Mouse (Mus musculus) liver, embryonic 15.5 days (tissue): ENCODE data around the gene Abcc8. TPM values are rescaled to one million over a fixed set of nuclear protein-coding genes. Genes with fewer than 3 reads are reported as not detected.

Experiments
- ATAC-seq: fragments of 200-750 bp; cut with Nextera tagmentation; 2 replicates; pipeline ENCODE4 v1.8.0; 2017; ENCODE audit warnings: moderate number of reproducible peaks, mild to moderate bottlenecking, moderate library complexity; ENCODE audit not compliant: insufficient read depth
- H3K27ac ChIP-seq: fragments of 300-500 bp; sonication (generic); replicated peaks from 2 replicates; pipeline ENCODE4 v1.5.1; 2015; ENCODE audit warnings: mild to moderate bottlenecking, inconsistent platforms
- H3K27me3 ChIP-seq: fragments of 300-500 bp; sonication (generic); 2 replicates; pipeline ENCODE4 v1.6.1; 2015; ENCODE audit warnings: mild to moderate bottlenecking, inconsistent platforms
- H3K36me3 ChIP-seq: fragments of 300-500 bp; sonication (generic); replicated peaks from 2 replicates; pipeline ENCODE4 v1.6.1; 2015; ENCODE audit warnings: moderate library complexity, mild to moderate bottlenecking, inconsistent platforms
- H3K4me1 ChIP-seq: fragments of 300-500 bp; sonication (generic); replicated peaks from 2 replicates; pipeline ENCODE4 v1.6.1; 2015; ENCODE audit warnings: inconsistent platforms
- H3K4me2 ChIP-seq: fragments of 300-500 bp; sonication (generic); 2 replicates; pipeline ENCODE4 v1.6.1; 2015; ENCODE audit warnings: moderate library complexity, mild to moderate bottlenecking, inconsistent platforms
- H3K4me3 ChIP-seq: fragments of 300-500 bp; sonication (generic); replicated peaks from 2 replicates; pipeline ENCODE4 v1.5.1; 2015; ENCODE audit warnings: mild to moderate bottlenecking, inconsistent platforms
- H3K9ac ChIP-seq: fragments of 300-500 bp; sonication (generic); 2 replicates; pipeline ENCODE4 v1.6.1; 2015; ENCODE audit warnings: moderate library complexity, mild to moderate bottlenecking, inconsistent platforms
- H3K9me3 ChIP-seq: fragments of 300-500 bp; sonication (generic); replicated peaks from 2 replicates; pipeline ENCODE4 v1.6.1; 2016; ENCODE audit warnings: inconsistent platforms
- WGBS: fragments of 180-500 bp; shearing (Covaris S2); methylation state at CpG from one replicate; pipeline ENCODE4 v1.1.7; 2015; ENCODE audit warnings: mixed read lengths; ENCODE audit not compliant: insufficient replicate concordance; 5-methylcytosine and 5-hydroxymethylcytosine counted together
- polyA plus RNA-seq: library from polyadenylated mRNA; unstranded; fragments of >200 nt; fragmentation: Nextera tagmentation; extraction: Ambion mirVana; gene quantifications from 2 replicates; pipeline ENCODE4 v1.2.1, GENCODE M21; 2015

Abcc8 gene
- polyA plus RNA-seq, 1 experiment from 2014 or later: 0.31 TPM

DNA sequence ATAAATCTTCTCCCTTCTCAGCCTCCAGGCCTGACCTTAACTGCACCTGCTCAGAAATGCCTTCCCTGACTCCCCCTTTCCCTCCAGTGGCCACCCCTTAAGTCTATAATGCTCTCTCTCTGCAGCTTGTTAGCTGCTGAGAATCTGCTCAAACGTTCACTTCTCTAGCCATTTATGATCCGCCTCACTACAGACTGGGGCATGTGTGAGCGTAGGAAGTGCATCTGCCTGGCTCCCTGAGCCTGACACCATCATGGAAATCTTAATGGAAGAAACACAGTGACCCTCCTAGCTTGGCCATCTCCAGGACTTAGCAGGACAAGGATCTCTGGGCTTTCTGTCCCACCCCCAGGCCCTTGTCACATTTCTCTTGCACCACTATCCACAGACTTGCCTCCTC is 69.8 kb downstream of the Abcc8 start:
- Histone ChIP-seq H3K27ac (no peak overlapping the region), H3K27me3 (no peaks in the 10 kb centered on the region), H3K4me3 (no peak overlapping the region), H3K36me3 (no peaks in the 10 kb centered on the region), H3K9me3 (no peaks in the 10 kb centered on the region), H3K9ac (no peak overlapping the region), H3K4me2 (no peak overlapping the region), H3K4me1 (no peaks in the 10 kb centered on the region)
- 51% methylated on average over 3 of the region's 3 CpGs for WGBS
- no peak for ATAC-seq

DNA sequence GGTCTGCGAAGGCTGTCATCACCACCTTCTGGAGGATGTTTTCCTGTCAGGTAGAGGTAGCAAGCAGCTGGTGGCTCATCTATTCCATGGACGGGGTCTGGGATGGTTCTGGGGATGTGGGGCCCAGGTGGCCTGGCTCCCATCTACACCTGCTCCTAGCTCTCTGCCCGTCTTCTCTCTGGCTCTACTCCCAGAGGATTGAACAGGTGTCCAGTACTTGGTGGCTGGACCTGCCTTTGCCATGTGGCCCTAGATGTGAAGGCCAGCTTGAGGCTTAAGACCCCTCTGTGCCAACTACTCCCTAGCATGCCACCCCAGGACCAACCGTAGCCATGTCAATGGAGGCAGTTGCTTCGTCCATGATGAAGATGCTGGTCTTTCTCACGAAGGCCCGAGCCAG is 74.3 kb downstream of the Abcc8 start:
- no peak overlapping the region for H3K4me3 ChIP-seq
- H3K9me3 ChIP-seq: no peaks in the 10 kb centered on the region
- H3K27me3 ChIP-seq: peaks cover 4% of the 10 kb centered on the region
- H3K27ac ChIP-seq: no peak overlapping the region
- no peak for ATAC-seq
- no peak overlapping the region for H3K9ac ChIP-seq
- WGBS: 72% methylated on average over 7 of the region's 7 CpGs
- peaks cover 4% of the 10 kb centered on the region for H3K4me1 ChIP-seq
- no peak overlapping the region for H3K4me2 ChIP-seq
- no peaks in the 10 kb centered on the region for H3K36me3 ChIP-seq

DNA sequence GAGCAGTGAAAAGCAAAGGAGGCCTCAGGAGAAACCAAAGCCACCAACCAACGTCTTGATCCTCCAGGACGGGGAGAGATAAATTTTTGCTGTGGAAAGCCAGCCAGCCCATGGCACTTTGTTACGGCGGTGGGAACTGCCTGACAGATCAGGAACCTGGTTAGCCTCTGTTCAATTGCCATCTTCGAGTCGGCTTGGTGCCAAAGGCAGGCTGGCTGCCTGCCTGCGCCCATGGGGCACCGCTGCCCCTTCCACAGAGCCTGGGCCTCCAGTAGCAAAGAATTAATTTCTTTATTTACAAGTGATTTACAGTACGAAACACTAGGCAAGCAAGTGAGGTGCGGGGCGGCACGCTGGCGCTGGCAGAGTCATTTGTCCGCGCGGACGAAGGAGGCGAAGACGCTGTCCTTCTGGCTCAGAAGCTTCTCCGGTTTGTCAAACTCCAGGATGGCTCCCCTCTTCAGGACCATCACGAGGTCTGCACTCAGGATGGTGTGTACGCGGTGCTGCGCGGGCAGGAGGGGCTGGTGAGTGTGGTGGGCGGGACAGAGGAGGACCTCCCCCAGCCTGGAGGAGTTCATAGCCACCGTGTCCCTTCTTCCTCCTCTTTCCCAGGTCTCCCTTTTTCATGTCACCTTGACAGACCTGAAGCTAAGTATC is 75.4 kb downstream of the Abcc8 start:
- 68% methylated on average over 27 of the region's 27 CpGs for WGBS

DNA sequence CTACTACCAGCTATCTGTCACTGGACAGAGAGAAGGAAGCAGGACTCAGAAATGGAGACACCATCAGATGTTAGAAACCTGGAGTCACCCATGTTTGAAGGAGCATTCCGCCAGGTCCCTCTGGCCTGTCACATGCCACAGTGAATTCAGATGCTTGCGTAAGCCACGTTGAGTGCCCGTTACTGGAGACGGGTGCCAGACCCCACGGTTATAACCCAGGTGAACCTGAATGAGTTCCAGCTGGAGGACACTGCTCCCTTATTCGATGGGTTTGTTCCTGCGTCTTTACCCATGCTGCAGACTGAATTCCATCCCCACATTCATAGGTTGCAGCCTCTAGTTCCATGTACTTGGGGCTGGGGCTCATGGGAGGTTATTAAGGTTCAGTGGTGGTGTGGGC is 76.1 kb downstream of the Abcc8 start:
- 73% methylated on average over 8 of the region's 8 CpGs for WGBS
- H3K4me2 ChIP-seq: no peak overlapping the region
- no peak for ATAC-seq
- H3K9ac ChIP-seq: no peak overlapping the region
- no peaks in the 10 kb centered on the region for H3K9me3 ChIP-seq
- H3K4me1 ChIP-seq: peaks cover 6% of the 10 kb centered on the region
- H3K27ac ChIP-seq: no peak overlapping the region
- no peak overlapping the region for H3K4me3 ChIP-seq
- no peaks in the 10 kb centered on the region for H3K36me3 ChIP-seq
- H3K27me3 ChIP-seq: peaks cover 21% of the 10 kb centered on the region

More for the DNA sequence above, 75.4 kb downstream of the Abcc8 start:
- Histone ChIP-seq H3K9ac (no peak overlapping the region), H3K4me2 (no peak overlapping the region), H3K27ac (no peak overlapping the region), H3K4me1 (peaks cover 6% of the 10 kb centered on the region), H3K9me3 (no peaks in the 10 kb centered on the region), H3K36me3 (no peaks in the 10 kb centered on the region), H3K4me3 (no peak overlapping the region), H3K27me3 (peaks cover 15% of the 10 kb centered on the region)
- no peak for ATAC-seq

DNA sequence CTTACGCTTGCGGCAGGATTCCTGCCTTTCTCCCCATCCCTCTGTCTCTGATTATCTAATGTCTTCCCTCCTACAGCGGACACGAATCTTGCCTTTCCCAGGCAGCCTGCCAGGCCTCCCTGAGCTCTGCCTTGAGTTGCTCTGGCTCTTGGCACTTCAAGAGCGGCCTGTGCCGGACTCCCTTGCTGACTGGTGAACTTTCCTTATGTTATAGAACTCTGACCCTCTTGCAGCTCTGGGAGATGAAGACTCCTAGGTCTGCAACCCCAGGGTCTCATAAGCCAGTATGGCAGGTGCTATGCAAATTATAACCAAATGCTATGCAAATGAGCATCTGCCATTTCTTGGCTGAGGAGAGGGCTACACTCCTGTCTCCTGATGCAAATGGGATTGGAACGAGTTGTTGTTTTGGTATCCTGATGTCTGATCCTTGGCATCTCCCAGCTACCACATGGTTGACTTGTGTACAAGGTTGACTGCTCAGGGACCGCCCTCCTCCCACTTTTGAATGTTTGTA is 76.7 kb downstream of the Abcc8 start:
- H3K4me3 ChIP-seq: no peak overlapping the region
- H3K36me3 ChIP-seq: no peaks in the 10 kb centered on the region
- 64% methylated on average over 8 of the region's 8 CpGs for WGBS
- no peak for ATAC-seq
- peaks cover 26% of the 10 kb centered on the region for H3K27me3 ChIP-seq
- H3K27ac ChIP-seq: no peak overlapping the region
- H3K4me2 ChIP-seq: no peak overlapping the region
- peaks cover 6% of the 10 kb centered on the region for H3K4me1 ChIP-seq
- no peak overlapping the region for H3K9ac ChIP-seq
- H3K9me3 ChIP-seq: no peaks in the 10 kb centered on the region

DNA sequence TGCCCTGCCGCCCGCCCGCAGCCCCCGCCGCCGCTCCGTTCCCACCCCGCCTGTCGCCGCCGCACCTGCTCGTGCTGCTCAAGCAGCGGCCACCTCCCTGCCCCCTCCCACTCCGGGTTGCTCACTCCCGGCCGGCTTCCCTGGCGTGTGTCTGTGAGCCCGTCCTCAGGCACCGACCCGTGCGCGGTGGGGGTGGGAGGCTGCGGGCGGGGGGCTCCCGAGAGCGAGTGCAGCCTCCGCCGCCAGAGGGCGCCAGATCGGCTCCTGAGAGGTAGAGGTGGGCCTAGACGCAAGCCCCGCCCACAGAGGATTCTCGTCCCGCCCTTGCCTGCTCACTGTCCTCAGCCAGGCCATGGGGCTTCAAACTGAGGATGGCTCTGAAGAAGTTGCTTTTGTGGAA is 79.3 kb downstream of the Abcc8 start, which contains the start of gene Kcnj11:
Kcnj11 (minus strand) TSS at position 202 of the 400 bp plus-strand sequence.
- peak within 1 kb of the TSS; percentile 68 for H3K4me2 ChIP-seq
- no peak within 1 kb of the TSS for H3K9ac ChIP-seq
- no peaks in the 10 kb centered on the region for H3K36me3 ChIP-seq
- H3K4me1 ChIP-seq: peaks cover 6% of the 10 kb centered on the region
- H3K27ac ChIP-seq: no peak within 1 kb of the TSS
- no peaks in the 10 kb centered on the region for H3K9me3 ChIP-seq
- H3K27me3 ChIP-seq: peaks cover 29% of the 10 kb centered on the region
- peak within 1 kb of the TSS; percentile 50 for H3K4me3 ChIP-seq
- ATAC-seq: 0 out of 2 replicates have a peak, but pooled peaks have one; percentile 44
- WGBS: under 1% methylated on average over 34 of the region's 34 CpGs

DNA sequence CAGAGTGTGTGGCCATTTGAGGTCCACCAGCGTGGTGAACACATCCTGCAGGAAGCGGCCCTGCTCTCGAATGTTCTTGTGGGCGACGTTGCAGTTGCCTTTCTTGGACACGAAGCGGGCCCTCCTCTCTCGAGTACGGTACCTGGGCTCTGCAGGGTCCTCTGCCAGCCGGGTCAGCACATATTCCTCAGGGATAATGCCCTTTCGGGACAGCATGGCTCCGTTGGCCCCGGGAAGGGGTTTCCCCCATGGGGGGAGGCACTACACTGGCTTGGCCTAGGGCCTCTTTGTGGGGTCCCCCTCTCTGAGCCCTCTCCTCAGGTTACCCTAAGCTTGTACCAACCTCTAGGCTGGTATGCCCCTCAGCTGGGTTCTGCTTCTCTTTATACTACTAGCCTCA is 80.2 kb downstream of the Abcc8 start:
- Histone ChIP-seq H3K9ac (no peak overlapping the region), H3K4me2 (no peak overlapping the region), H3K36me3 (no peaks in the 10 kb centered on the region), H3K27me3 (peaks cover 38% of the 10 kb centered on the region), H3K9me3 (no peaks in the 10 kb centered on the region), H3K4me3 (no peak overlapping the region), H3K27ac (no peak overlapping the region), H3K4me1 (peaks cover 6% of the 10 kb centered on the region)
- 45% methylated on average over 13 of the region's 13 CpGs for WGBS
- ATAC-seq: no peak

DNA sequence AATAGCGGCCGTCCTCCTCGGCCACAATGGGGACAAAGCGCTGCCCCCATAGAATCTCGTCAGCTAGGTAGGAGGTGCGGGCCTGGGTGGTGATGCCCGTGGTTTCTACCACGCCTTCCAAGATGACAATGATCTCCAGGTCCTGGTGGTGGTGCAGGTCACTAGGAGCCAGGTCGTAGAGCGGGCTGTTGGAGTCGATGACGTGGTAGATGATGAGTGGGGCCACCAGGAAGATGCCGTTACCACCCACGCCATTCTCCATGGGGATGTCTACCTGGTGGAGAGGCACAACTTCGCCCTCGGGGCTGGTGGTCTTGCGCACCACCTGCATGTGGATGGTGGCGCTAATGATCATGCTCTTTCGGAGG is 80.9 kb downstream of the Abcc8 start:
- WGBS: 75% methylated on average over 19 of the region's 19 CpGs
- Histone ChIP-seq H3K4me3 (no peak overlapping the region), H3K4me2 (no peak overlapping the region), H3K27ac (no peak overlapping the region), H3K4me1 (peaks cover 6% of the 10 kb centered on the region), H3K9ac (no peak overlapping the region), H3K27me3 (peaks cover 44% of the 10 kb centered on the region), H3K9me3 (no peaks in the 10 kb centered on the region), H3K36me3 (no peaks in the 10 kb centered on the region)
- ATAC-seq: no peak

DNA sequence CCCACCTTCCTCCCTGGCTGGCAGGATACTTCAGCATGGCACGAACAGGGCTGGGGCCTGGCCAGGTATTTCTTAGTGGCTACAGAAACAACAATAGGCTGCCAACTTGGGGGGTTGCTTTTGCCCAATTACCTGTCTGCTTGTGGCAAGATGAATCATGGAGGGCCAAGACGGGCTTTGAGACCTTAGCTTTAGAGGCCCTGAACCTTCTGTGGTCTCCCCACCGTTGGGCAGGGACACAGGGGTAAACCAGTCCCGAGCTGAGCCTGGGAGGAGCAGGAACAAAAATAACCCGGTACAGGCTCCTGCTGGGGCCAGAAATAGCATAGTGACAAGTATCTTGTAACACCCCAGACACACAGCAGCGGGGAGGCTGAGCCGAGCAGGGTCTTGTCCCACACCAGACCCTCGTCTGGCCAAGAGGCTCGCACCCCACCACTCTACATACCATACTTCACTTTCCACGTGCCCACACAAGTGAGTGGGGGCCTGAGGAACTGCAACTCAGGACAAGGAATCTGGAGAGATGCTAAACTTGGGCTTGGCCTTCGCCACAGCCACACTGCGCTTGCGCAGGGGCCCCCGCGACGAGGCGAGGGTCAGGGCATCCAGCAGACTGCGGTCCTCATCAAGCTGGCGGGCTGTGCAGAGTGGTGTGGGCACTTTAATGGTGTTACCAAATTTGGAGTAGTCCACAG is 81.5 kb downstream of the Abcc8 start:
- WGBS: 65% methylated on average over 19 of the region's 19 CpGs
- Histone ChIP-seq H3K4me3 (no peak overlapping the region), H3K9me3 (no peaks in the 10 kb centered on the region), H3K4me2 (no peak overlapping the region), H3K27ac (no peak overlapping the region), H3K27me3 (peaks cover 48% of the 10 kb centered on the region), H3K9ac (no peak overlapping the region), H3K4me1 (peaks cover 6% of the 10 kb centered on the region), H3K36me3 (no peaks in the 10 kb centered on the region)
- no peak for ATAC-seq

DNA sequence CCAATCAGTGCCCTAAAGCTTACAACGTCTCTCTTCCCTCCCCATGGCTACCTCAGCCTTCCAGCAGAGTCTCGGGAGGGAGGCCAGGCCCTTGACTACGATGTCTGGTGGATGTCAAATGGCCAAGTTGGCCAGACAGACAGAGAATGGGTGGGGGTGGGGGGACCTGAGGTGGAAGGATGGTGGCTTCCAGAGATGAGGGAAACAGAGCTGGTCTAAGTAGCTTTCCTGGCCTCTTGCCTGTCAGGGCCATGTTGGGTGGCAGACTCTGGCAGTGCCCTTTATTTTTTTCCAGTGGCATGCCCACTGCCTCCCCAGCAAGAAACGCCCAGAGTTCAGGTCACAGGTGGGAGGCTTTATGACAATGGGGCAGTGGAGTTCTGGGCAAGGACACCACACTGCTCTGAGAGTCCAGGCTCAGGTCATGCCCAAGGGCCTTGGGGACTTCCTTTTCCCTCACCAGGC is 82.5 kb downstream of the Abcc8 start:
- no peaks in the 10 kb centered on the region for H3K36me3 ChIP-seq
- no peak overlapping the region for H3K4me3 ChIP-seq
- no peak overlapping the region for H3K27ac ChIP-seq
- H3K4me1 ChIP-seq: peaks cover 6% of the 10 kb centered on the region
- H3K9ac ChIP-seq: no peak overlapping the region
- no peaks in the 10 kb centered on the region for H3K9me3 ChIP-seq
- no peak for ATAC-seq
- 43% methylated on average over 4 of the region's 4 CpGs for WGBS
- H3K27me3 ChIP-seq: peaks cover 55% of the 10 kb centered on the region
- H3K4me2 ChIP-seq: no peak overlapping the region

DNA sequence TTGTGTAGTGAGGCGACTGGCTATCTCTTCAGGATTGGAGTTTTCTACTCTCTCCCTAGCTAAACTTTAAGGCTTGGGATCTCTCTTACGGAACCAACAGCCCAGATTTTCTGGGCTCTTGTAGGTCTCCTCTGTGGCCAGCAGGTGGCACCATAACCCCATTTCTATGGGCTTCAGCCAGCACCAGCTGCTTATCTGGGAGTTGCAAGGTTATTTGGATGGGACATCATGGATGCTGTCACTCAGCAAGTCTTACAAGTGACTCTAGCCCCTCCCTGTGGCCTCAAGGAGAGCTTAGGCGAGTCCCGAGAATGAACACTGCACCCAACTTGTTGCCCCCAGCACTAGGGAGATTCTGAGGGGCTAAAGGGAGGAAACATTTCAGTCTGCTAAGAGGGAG is 83.7 kb downstream of the Abcc8 start:
- no peak for ATAC-seq
- no peak overlapping the region for H3K4me3 ChIP-seq
- no peak overlapping the region for H3K9ac ChIP-seq
- peaks cover 55% of the 10 kb centered on the region for H3K27me3 ChIP-seq
- H3K9me3 ChIP-seq: no peaks in the 10 kb centered on the region
- 5% methylated on average over 4 of the region's 4 CpGs for WGBS
- H3K27ac ChIP-seq: no peak overlapping the region
- no peak overlapping the region for H3K4me2 ChIP-seq
- no peaks in the 10 kb centered on the region for H3K36me3 ChIP-seq
- H3K4me1 ChIP-seq: peaks cover 6% of the 10 kb centered on the region
